Mouse (Mus musculus): Measurements from ENCODE around the gene Cenpl.

Gene Cenpl

GRCm38 (mm10) chr1:161041261-161042020 is 29.1 kb upstream of the Cenpl start:
- DNase-seq (ENCODE audit: low spot score in 2 of 2) = no peak

- no peak for DNase-seq (ENCODE audit: low spot score in 2 of 2)
Measured at GRCm38 (mm10) chr1:161046972-161047371, 23.5 kb upstream of the Cenpl start.

GRCm38 (mm10) chr1:161057164-161057563 is 13.3 kb upstream of the Cenpl start:
- no peak for DNase-seq (ENCODE audit: low spot score in 2 of 2)

GRCm38 (mm10) chr1:161063351-161063750 is 7.2 kb upstream of the Cenpl start:
- no peak for DNase-seq (ENCODE audit: low spot score in 2 of 2)

- DNase-seq (ENCODE audit: low spot score in 2 of 2) = no peak
Measured at GRCm38 (mm10) chr1:161071272-161071620, 733 bp downstream of the Cenpl start.

GRCm38 (mm10) chr1:161076238-161076637 is 5.7 kb downstream of the Cenpl start:
- no peak for DNase-seq (ENCODE audit: low spot score in 2 of 2)

- DNase-seq (ENCODE audit: low spot score in 2 of 2) = no peak
Measured at GRCm38 (mm10) chr1:161077243-161077642, 6.7 kb downstream of the Cenpl start.

- no peak for DNase-seq (ENCODE audit: low spot score in 2 of 2)
Measured at GRCm38 (mm10) chr1:161099721-161100405, 29.4 kb downstream of the Cenpl start.

GRCm38 (mm10) chr1:161103842-161104241 is 33.3 kb downstream of the Cenpl start:
- no peak for DNase-seq (ENCODE audit: low spot score in 2 of 2)

GRCm38 (mm10) chr1:161109216-161109615 is 38.7 kb downstream of the Cenpl start:
- no peak for DNase-seq (ENCODE audit: low spot score in 2 of 2)

- DNase-seq (ENCODE audit: low spot score in 2 of 2) = no peak
Measured at GRCm38 (mm10) chr1:161114591-161114990, 44.1 kb downstream of the Cenpl start.

GRCm38 (mm10) chr1:161122661-161123418 is 52.3 kb downstream of the Cenpl start:
- DNase-seq (ENCODE audit: low spot score in 2 of 2) = no peak

GRCm38 (mm10) chr1:161126461-161126860 is 55.9 kb downstream of the Cenpl start:
- DNase-seq (ENCODE audit: low spot score in 2 of 2) = no peak

GRCm38 (mm10) chr1:161130726-161131664 is 60.5 kb downstream of the Cenpl start, which contains the start of gene Klhl20:
Gene Klhl20, minus strand, starts transcription at chr1:161131511.
- DNase-seq (ENCODE audit: low spot score in 2 of 2) = peak; percentile 83 to 90

All from spleen, postnatal 14 days (tissue).